Mouse (Mus musculus): ENCODE measurements around the gene Zfp646. TPM values are rescaled to one million over a fixed set of nuclear protein-coding genes. Genes with fewer than 3 reads are reported as not detected.

Gene Zfp646
- total RNA-seq, 2 experiments from 2014 or later: 24.0 to 27.1 TPM

- no peak for DNase-seq (ENCODE audit: low spot score in 2 of 2)
Observed at GRCm38 (mm10) chr7:127915293-127915692, 39.3 kb downstream of the Zfp646 start.

DNA sequence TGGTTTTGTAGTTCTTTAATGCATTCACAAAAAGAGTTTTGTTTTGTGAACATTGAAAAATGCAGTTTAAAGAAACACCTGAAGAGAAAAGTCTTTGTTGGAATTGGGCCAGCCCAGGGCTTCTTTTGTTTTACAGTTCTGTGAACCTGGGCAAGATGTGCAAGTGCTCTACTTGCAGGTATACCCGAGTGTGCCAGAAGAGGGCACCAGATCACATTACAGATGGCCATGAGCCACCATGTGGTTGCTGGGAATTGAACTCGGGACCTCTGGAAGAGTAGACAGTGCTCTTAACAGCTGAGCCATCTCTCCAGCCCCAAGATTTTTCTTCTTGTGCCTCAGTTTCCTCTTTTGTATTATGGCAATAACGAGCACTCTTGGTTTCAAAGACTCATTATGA is 42.2 kb downstream of the Zfp646 start:
- no peak for DNase-seq (ENCODE audit: low spot score in 2 of 2)

DNA sequence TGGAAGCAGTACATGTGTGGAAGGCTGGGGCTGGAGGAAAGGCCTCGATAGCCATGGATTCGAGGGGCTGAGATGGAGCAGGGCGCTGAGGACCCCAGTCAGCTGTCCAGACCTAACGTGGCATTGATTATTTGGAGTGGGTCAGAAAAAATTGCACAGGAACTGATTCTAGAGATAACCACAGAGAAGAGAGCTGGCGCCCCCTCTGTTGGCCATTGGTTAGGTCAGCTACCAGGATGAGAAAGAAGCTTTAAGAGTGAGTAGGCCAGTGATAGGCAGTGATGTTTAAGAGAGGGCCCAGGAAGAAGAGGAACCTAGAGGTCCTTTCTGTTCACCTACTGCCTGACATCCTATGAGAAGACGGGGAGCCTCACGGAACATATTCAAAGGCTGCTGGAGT is 43.3 kb downstream of the Zfp646 start:
- no peak for DNase-seq (ENCODE audit: low spot score in 2 of 2)

DNA sequence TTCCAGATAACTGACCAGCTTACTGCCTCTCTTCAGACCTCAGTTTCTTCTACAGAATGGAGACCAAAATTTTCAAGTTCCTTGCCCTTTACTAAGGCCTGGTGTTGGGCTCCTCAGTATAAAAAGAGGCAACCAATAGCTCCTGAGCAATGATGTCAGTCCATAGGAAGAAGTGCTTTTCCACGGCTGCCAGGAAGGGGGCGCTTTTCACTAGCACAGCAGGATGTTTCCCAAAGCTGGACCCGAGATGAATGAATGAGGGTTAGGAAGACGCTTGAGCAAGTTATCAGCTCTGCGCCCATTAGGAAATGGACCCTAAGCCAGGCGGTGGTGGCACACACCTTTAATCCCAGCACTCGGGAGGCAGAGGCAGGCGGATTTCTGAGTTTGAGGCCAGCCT is 45.5 kb downstream of the Zfp646 start:
- no peak for DNase-seq (ENCODE audit: low spot score in 2 of 2)

DNA sequence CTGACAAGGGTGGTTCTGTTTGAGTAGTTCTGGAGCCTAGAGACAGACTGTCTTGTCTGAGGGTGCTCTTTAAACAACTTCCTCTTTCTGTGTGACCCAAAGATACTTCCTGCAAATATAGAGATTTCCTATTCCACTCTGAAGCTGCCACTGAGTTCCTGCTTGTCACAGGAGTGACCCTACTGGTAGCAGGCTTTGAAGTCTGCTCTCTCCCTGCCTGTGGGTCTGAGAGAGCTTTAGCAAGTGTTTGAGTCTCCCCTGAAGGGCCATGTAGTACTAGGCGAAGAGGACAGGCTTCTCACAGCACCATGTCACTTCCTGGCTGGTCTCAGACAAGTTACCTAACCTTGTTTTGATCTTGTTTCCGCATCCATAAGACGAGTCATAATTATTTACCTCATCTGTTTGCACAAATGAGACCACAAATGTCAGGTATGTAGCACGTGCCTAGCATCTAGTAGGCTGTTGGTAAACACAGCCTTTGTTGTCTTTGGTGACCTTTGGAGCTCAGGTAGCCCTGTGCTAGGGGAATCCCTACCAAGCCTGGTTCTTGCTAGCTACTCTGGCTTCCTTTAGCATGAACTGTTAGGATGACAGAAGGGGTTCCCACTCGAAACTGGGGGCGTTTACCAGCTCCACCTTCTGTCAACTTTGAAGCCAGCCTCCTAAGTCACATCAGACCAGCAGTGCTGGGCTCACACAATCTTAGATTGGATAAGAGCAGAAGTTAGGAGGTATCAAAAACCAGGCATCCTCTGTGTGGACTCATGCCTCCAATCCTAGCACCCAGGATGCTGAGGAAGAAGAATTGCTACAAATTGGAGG is 46.6 kb downstream of the Zfp646 start:
- DNase-seq (ENCODE audit: low spot score in 2 of 2): no peak

DNA sequence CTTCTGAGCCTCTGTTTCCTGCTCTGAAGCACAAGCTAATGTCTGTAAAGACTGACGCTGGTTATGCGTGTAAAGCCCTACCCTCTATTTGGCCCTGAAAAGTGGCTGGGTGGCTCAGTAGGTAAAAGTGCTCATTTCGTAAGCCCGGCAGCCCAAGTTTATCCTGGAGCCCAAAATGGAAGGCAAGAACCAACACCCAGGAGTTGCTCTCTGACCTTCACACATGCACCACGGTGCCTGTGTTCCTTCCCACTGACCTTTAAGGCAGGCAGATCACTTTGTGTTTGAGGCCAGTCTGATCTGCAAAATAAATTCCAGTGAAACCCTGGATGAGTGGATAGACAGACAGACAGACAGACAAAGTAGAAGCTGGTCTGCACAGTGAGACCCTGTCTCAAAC is 47.7 kb downstream of the Zfp646 start:
- no peak for DNase-seq (ENCODE audit: low spot score in 2 of 2)

DNA sequence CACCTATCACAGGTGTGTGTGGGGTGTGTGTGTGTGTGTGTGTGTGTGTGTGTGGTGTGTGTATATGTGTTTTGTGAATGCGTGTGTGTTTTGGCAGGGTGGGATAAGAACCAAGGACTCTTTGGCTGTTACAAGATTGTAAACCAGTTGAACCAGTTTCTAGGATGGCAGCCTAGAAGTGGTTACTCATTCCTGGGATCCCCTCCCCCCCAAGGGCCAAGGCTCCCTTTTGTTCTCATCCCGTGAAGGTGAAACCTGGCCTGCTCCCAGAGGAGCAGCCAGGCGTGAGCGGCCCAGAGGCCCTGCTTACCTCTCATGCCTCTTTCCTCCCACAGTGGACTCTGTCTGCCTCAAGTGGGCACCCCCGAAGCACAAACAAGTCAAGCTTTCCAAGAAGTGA is 49.2 kb downstream of the Zfp646 start:
- no peak for DNase-seq (ENCODE audit: low spot score in 2 of 2)

- DNase-seq (ENCODE audit: low spot score in 2 of 2): no peak
Observed at GRCm38 (mm10) chr7:127926066-127926465, 50.0 kb downstream of the Zfp646 start.

- no peak for DNase-seq (ENCODE audit: low spot score in 2 of 2)
Observed at GRCm38 (mm10) chr7:127926846-127927245, 50.8 kb downstream of the Zfp646 start.

DNA sequence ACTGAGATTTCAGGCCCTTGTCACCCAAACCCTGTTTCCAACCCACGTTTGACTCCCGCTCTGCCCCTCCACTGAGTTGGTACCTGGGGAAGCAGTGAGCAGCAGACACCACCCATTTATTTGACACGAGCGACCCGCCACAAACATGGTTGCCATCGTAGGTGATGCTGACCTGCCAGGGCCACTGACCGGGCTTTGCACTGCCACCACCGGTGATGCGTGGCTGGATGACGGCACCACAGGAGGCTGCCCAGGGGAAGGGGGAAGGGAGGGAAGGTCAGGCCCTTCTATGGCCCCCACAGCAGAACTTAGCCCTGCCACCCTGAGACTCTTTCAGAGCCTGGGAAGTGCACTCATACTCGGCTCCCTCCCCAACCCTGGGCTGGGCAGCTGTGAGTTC is 51.7 kb downstream of the Zfp646 start:
- DNase-seq (ENCODE audit: low spot score in 2 of 2): no peak

GRCm38 (mm10) chr7:127928596-127928995 is 52.6 kb downstream of the Zfp646 start:
- no peak for DNase-seq (ENCODE audit: low spot score in 2 of 2)

GRCm38 (mm10) chr7:127929923-127930322 is 53.9 kb downstream of the Zfp646 start, which contains the start of gene Prss8:
Gene Prss8, minus strand, starts transcription at chr7:127930104.
- no peak for DNase-seq (ENCODE audit: low spot score in 2 of 2)

- no peak for DNase-seq (ENCODE audit: low spot score in 2 of 2)
Observed at GRCm38 (mm10) chr7:127930636-127931035, 54.6 kb downstream of the Zfp646 start.

DNA sequence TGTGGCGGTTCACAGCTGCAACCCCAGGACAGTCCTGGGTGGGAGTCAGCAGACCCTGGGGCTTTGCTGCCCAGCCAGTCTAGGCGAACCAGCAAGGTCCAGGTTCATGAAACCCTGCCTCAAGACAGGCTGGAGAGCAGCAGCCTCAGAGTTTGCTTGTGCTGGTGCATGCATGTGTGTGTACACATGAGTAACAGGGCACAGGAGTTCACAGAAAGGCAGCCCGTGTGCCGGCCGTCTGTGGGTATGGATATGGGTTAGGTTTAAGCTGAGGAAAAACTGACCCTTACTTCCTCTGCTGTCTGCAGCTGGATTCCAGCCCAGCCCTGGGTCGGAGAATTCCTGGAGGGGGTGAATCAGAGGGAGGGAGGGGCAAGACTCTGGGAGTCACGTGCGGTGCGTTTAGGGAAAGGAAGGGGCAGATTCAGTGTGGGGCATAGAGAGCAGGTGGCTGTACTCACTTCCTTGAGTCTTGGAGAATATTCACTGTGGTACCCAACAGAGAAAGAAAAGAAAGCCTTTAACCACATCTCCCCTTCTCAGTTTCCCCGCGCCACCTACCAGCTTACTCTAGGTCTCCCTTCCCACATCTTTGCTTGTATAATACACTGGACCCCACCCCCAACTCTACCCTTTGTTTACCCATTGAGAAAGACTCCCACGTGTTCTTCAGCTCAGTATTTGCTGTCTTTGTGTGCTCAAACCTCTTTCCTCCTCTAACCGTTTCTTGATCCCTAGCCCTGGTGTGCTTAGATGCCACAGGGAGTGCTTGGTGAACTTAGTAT is 55.5 kb downstream of the Zfp646 start:
- no peak for DNase-seq (ENCODE audit: low spot score in 2 of 2)

- DNase-seq (ENCODE audit: low spot score in 2 of 2): no peak
Observed at GRCm38 (mm10) chr7:127932273-127933031, 56.4 kb downstream of the Zfp646 start.

- no peak for DNase-seq (ENCODE audit: low spot score in 2 of 2)
Observed at GRCm38 (mm10) chr7:127934075-127934474, 58.1 kb downstream of the Zfp646 start.

DNA sequence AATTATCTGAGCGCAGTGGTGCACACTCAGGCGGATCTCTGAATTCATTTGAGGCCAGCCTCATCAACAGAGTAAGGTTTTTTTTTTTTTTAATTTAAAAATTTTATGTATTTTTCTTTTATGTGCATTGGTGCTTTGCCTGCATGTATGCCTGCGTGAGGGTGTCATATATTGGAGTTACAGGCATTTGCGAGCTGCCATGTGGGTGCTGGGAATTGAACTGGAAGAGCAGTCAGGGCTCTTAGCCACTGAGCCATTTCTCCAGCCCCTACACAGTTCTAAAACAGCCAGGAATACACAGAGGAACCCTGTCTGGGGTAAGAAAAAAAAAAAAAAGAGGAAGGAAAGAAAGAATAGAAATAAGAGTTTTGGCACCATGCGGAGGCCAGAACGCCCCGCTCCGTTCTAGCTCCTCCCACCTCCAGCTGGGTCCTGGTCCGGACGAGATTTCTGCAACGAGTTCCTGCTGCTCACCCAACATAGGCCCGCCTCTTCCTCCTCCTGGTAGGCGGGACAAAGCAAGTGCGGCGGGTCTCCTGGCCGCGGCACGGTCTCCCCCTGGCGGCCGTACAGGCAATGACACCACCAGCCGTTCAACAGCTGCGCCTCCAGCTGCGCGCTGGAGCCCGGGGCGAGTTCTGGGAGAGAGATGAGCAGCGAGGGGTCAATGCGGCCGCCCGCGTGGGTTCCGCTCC is 59.2 kb downstream of the Zfp646 start:
- peak; percentile 96 for DNase-seq (ENCODE audit: low spot score in 2 of 2)

Measured in gastrocnemius, postnatal 4 days (tissue).